Mouse (Mus musculus): ENCODE measurements around the gene Map3k7cl. TPM values are rescaled to one million over a fixed set of nuclear protein-coding genes. Genes with fewer than 3 reads are reported as not detected.
A peak's percentile ranks its signal among the peaks of the same experiment; 100 is the strongest.

The Map3k7cl gene
- total RNA-seq (2021), result under 1 TPM; 0.54 to 0.85 TPM
- long read RNA-seq, partial matches to known transcripts, result 0 of 3 reads
- long read RNA-seq, other reads (novel, unspliced or antisense), result 2 of 3 reads

DNA sequence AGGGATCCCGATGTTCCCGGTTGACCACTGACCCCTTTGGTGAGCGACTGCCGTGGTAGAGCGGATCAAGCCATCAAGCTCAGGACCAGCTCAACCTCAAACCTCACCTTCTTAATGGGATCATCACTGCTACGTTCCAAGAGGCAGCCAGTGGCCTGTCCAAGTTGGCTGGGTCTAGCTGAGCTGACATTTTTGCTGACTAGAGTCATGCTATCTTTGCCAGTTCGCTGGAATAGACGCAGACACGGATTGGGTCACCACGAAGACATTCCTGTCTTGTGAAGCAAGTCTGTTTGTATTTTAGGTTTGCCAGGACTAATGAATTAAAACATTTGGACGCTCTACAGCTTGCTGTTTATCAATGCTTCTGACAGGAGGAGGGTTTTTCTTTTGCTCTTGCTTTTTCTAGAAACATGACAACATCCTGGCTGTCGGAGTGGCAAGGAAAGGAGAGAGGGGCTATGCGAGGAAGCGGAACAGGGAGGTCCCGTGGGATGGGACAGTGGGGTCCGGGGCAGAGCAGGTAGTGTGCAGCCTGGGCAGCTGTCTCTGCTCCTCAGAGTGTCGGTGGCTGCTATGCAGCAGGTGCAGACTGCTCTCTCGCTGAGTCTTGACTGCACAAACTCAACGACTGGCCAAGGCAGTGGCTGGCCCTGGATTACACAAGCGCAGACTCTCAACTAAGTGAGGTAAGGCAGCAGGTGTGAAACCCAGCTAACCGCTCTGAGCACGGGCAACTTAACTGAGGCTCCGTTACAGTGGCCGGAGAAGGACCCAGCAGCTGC, at the start of gene Map3k7cl:
Map3k7cl (plus strand) TSS at position 424 of the 785 bp plus-strand sequence.
- DNase-seq (ENCODE audit: low spot score in 2 of 2), result no peak

DNA sequence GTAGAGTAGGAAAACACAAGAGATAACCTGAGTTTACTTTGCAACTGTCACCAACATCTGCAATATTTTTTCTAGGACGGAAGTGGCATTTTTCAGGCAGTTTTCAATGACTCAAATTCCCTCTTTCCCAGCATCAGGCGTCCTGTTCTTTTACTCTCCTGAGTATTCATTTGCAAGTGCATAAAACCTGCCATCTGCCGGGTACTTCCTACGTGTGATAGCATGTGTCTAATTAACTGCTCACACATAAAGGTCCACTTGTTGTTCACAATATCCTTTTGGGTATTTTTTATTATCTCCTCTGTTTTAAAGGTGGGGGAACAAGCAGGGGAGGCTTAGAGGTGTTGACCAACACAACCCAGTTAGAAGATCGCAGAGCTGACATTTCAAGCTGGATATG, 41.4 kb upstream of the Map3k7cl start:
- no peak for DNase-seq (ENCODE audit: low spot score in 2 of 2)

DNA sequence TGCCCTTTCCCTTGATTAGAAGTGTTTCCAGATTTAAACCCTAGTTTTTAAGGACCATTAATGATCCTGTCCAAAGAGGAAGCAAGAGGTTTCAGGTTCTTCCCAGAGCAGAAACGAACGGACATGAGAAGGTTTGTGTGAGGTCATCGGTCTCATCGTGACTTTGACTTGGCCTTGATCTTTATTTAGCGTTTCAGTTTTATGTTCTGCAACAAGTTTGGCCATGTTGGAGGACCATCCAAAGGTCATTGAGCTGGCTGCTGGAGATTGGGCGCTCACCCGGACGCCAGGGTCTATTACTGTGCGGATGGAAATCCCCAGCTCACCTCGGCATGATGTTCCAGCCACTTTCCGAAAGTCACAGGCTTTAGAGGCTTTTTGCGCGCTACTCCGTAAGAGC, 40.8 kb upstream of the Map3k7cl start:
- no peak for DNase-seq (ENCODE audit: low spot score in 2 of 2)

DNA sequence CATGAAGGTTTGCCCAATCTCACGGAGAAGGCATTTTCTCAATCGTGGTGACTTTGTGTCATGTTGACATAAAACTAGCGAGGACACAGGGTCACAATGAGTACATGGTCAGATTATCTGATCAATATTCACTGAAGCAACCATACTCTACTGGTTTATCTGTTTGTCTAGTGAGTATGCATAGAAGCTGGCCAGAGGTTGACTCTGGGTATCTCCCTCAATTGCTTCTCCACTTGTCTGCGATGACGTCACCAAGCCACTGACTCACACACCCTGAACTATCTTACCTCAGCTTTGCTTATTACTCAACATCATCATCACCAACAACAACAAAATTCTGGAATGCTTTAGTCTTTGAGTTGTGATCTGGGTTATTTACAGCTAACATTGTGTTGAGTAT, 28.9 kb upstream of the Map3k7cl start:
- DNase-seq (ENCODE audit: low spot score in 2 of 2), result no peak

DNA sequence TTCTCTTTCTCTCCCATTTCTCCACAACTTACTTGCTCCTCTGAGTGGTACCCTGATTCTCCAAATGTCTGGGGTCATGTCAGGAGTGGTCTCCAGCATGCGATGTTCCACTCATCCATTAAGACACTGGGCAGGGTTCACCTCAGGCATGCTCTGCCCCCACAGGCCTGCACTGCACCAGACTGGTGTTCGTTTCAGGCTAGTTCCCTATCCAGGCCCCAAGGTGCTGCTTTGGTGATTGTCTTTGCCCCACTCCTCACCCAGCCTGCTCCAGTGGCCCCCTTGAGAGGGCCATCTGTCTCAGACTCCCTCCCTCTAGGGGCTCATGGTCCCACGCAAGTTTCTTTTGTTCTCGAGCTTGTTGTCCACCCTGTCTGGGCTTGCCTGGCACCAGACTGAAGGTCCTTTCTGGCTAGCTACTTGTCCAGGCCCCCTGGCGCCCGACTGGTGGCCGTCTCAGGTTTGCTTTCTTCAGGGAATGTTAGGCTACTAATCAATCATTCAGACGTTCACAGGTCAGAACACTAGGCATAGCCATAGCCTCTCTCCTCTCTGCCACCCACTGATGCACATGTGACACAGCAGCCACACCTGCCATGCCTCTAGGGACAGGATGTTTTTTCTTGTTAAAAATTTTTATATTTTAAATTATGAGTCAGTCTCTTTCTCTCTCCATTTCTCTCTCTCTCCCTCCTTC, 25.4 kb upstream of the Map3k7cl start:
- no peak for DNase-seq (ENCODE audit: low spot score in 2 of 2)

- DNase-seq (ENCODE audit: low spot score in 2 of 2), result no peak
These were observed 24.4 kb upstream of the Map3k7cl start for GRCm38 (mm10) chr16:87528755-87529154.

GRCm38 (mm10) chr16:87548348-87548747, 4.8 kb upstream of the Map3k7cl start:
- DNase-seq (ENCODE audit: low spot score in 2 of 2), result no peak

DNA sequence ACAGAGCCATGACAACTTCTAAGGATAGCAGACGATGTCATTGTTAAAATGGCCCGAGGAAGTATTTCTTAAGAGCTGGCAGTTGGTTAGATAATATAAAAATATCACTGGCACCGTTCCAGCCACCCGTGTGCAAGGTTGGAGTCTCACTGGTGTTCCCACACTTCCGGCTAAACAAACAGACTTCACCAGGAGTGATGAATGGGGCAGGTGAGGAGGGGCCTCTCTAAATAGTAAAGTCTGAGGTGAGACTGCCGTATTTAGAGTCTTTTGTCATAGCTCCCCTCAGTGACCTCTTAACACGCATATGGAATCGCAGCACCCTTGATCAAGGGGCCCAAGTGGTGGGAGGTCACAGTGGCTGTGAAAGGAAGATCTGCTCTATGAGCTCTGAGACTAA, 3.2 kb downstream of the Map3k7cl start:
- no peak for DNase-seq (ENCODE audit: low spot score in 2 of 2)

DNA sequence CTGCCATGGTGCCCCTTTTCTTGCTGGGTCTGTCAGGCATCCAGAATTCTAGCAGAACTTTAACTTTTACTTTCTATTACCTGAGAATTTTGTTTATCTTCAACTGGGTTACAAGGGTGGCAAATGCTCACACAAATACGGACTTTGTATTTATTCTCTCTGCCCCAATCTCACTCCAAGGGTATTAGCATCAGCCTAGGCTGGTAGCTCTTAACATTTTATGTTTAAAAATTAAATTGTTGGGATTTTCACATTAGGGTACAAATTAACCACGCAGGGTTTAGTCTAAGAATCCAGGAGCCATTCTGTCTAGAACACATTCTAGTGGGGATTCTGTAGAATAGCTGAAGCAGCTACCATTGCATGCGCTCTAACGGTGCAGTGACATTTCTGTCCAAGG, 8.4 kb downstream of the Map3k7cl start:
- no peak for DNase-seq (ENCODE audit: low spot score in 2 of 2)

DNA sequence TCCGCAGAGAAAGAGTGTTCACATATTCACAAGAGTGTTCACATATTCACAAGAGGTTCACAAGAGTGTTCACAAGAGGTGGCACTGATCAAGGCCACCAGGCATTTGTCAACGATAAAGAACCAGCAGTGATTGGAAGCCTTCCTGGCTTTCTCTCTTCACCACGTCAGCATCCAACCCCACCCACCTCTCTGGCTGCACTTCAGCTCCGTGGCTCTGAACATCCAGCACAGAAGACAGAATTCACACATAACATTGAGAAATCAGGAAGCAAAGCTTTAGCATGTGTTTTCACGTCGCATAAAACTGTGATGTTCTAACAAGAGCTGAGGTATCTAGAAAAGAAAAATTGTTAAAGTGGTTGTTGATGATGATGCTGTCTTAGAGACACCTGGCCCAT, 10.4 kb downstream of the Map3k7cl start:
- no peak for DNase-seq (ENCODE audit: low spot score in 2 of 2)

DNA sequence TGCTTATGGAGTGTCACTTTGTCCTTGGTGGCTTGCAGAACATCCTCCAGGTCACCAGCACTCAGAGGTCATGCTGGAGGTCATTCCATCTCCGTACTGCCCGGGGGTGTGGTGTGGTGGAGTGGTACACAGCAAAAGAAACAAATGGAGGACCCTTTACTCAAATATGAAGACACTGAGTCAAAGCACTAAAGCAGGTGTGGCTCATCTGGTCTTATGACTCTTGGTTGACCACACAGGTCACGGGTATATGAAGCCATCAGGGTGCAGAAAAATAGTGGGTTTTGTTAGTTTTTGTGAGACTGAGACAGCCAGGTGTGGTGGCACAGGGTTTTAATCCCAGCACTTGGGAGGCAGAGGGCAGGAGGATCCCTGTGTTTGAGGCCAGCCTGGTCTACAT, 11.4 kb downstream of the Map3k7cl start:
- DNase-seq (ENCODE audit: low spot score in 2 of 2), result no peak

DNA sequence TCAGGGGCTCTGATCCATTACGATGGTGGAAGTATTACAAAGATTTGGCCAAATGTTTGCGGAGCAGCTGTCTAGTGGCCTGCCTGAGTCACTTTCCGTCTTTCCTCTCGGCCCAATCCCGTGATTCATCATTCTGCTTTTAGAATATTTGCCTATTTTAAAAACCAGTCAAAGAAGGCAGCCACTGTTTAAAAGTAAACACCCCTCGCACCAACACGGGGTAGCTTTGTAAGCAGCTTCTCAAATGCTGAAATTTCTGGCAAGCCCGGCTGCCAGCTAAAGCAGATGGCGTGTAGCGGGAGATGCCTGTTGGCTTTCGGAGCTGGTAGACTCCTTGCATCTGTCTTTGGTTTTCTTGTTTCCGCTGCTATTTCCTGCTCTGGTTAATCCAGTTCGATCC, 14.4 kb downstream of the Map3k7cl start:
- DNase-seq (ENCODE audit: low spot score in 2 of 2), result peak; percentile 43 to 66

DNA sequence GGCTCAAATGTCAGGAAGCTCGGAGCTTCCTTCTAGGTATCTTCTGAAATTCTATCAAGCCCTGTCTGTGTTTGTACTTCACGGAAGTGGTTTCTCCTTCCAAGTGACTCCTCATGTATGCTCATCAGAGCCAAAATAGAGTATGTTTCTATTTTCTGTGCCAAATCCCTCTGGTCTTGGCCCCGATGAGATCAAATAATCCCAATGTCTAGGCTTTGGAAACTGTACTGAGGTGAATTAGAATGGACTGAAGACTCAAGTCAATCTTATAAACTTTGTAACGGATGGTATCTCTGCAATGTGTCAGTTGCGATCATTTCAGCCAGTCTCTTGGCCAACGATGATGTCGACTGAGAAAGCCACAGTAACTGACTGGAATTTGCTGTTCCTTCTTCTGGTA, 15.1 kb downstream of the Map3k7cl start:
- no peak for DNase-seq (ENCODE audit: low spot score in 2 of 2)

DNA sequence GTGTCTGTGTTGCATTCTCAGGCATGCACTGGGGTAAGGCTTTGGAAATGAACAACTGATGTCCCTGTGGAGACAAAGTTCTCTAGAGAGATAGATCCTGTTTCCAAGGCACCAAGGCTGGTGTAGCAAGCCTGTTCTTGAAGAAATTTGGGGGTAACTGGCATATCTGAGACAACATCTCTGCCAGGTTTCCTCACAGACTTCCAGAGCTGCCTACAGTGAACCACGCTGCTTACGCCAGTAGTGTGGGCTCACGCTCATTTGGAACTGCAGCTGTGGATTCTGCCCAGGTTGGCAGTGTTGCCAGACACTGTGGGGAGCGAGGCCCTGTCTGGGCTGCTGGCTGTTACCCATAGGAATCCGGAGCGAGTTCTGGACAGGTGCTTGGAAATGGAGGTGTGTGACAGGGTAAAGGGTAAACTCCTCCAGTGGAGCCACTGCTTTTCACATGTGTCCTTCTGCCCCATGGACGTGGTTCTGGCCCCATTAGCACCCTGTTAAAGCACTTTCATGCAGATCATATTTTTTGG, 16.5 kb downstream of the Map3k7cl start:
- DNase-seq (ENCODE audit: low spot score in 2 of 2), result peak in 1 of 2 experiments; percentile 23

GRCm38 (mm10) chr16:87570334-87570733, 17.2 kb downstream of the Map3k7cl start:
- no peak for DNase-seq (ENCODE audit: low spot score in 2 of 2)

GRCm38 (mm10) chr16:87573409-87573808, 20.3 kb downstream of the Map3k7cl start:
- no peak for DNase-seq (ENCODE audit: low spot score in 2 of 2)

- DNase-seq (ENCODE audit: low spot score in 2 of 2), result no peak
These were observed 21.0 kb downstream of the Map3k7cl start for GRCm38 (mm10) chr16:87574160-87574559.

GRCm38 (mm10) chr16:87575600-87575999, 22.5 kb downstream of the Map3k7cl start:
- DNase-seq (ENCODE audit: low spot score in 2 of 2), result no peak

DNA sequence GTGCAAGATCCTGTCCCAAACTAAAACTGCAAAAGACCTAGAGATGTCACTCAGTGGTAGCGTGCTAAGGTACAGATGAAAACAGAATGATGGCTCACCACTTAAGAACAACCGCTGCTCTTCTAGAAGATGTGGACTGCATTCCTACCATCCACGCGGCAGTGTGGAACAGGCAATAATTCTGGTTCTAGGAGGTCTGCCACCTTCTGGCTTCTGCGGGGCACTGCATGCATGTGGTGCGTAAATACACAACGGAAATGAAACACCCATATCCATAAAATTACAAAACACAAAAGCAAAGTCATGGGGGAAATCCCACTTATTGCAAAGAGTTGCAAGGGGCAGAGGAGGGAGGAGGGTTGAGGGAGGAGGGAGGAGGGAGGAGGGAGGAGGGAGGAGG, 25.8 kb downstream of the Map3k7cl start:
- no peak for DNase-seq (ENCODE audit: low spot score in 2 of 2)

- DNase-seq (ENCODE audit: low spot score in 2 of 2), result no peak
These were observed 26.3 kb downstream of the Map3k7cl start for GRCm38 (mm10) chr16:87579462-87579861.

DNA sequence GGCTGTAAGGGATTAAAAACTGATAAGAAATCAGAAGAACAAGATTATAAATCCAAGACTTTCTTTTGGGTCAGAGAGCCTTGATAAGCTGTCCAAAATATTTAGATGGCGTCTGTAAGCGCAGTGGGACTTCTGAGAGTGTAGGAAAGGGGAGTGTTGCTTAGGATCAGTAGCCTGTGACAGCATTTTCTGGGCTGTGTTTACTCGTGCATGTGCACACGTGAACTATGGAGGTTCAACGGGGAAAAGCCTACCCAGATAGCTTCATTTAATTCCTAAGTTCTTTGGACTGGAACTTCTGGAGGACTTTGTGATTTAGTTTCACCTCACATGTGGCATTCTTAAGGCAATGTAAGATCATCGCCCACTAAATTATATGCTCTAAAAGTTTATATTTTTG, 29.6 kb downstream of the Map3k7cl start:
- no peak for DNase-seq (ENCODE audit: low spot score in 2 of 2)

DNA sequence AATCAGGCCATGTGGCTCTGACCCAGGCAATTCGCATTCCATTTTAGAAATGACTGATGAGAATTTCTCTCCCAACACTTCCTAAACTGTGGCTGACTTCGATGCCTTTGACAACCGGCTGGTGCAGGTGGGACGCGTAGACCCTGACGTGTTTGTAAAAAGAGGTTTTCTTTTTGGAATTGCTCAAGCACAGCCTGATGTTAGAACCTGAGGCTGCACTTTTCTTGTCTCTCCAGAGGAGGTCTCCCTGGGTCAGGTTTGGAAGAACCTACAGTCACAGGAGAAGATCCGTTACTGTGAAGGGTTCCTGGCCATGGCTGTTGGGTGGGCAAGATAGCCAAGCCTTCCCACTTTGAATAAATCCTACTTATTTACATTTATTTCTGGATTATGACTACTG, 31.5 kb downstream of the Map3k7cl start:
- DNase-seq (ENCODE audit: low spot score in 2 of 2), result no peak
